Mouse (Mus musculus): Measurements from ENCODE around the gene Sec16a. TPM values are rescaled to one million over a fixed set of nuclear protein-coding genes. Genes with fewer than 3 reads are reported as not detected.

Sec16a gene
- polyA plus RNA-seq, 1 experiment from 2014 or later = 6.9 TPM

- Histone ChIP-seq H3K27me3 (no peaks in the 10 kb centered on the region), H3K4me2 (no peak overlapping the region), H3K27ac (0 out of 2 replicates have a peak overlapping the region, but pooled peaks have one; percentile 47), H3K9me3 (replicated peaks) (no peaks in the 10 kb centered on the region), H3K36me3 (peaks cover 15% of the 10 kb centered on the region), H3K4me3 (replicated peaks) (no peak overlapping the region), H3K9ac (no peak overlapping the region), H3K4me1 (replicated peaks) (peaks cover 80% of the 10 kb centered on the region)
- WGBS (ENCODE audit: insufficient replicate concordance) = 67% methylated on average over 10 of the region's 10 CpGs
- ATAC-seq (ENCODE audit: low read depth) = no peak
- no peak for DNase-seq
Observed at GRCm38 (mm10) chr2:26484169-26484568, 39.2 kb upstream of the Sec16a start.

- ATAC-seq (ENCODE audit: low read depth) (peak; percentile 37; the same call in 1 of the 2 replicates), DNase-seq (no peak)
- H3K9ac ChIP-seq = no peak overlapping the region
- H3K27ac ChIP-seq = peak overlapping the region; percentile 47
- 13% methylated on average over 13 of the region's 13 CpGs for WGBS (ENCODE audit: insufficient replicate concordance)
- H3K4me3 ChIP-seq (replicated peaks) = no peak overlapping the region
- H3K9me3 ChIP-seq (replicated peaks) = no peaks in the 10 kb centered on the region
- 0 out of 2 replicates have a peak overlapping the region, but pooled peaks have one; percentile 8 for H3K4me2 ChIP-seq
- peaks cover 72% of the 10 kb centered on the region for H3K4me1 ChIP-seq (replicated peaks)
- H3K36me3 ChIP-seq = peaks cover 20% of the 10 kb centered on the region
- H3K27me3 ChIP-seq = no peaks in the 10 kb centered on the region
Observed at GRCm38 (mm10) chr2:26483230-26483869, 38.3 kb upstream of the Sec16a start.

- peaks cover 67% of the 10 kb centered on the region for H3K4me1 ChIP-seq (replicated peaks)
- 0 out of 2 replicates have a peak, but pooled peaks have one; percentile 6 for ATAC-seq (ENCODE audit: low read depth)
- WGBS (ENCODE audit: insufficient replicate concordance) = 46% methylated on average over 3 of the region's 3 CpGs
- H3K36me3 ChIP-seq = peaks cover 24% of the 10 kb centered on the region
- no peaks in the 10 kb centered on the region for H3K9me3 ChIP-seq (replicated peaks)
- DNase-seq = no peak
- H3K4me2 ChIP-seq = no peak overlapping the region
- H3K4me3 ChIP-seq (replicated peaks) = no peak overlapping the region
- no peak overlapping the region for H3K9ac ChIP-seq
- no peaks in the 10 kb centered on the region for H3K27me3 ChIP-seq
- H3K27ac ChIP-seq = peak overlapping the region; percentile 47; the same call in 1 of the 2 replicates
Observed at GRCm38 (mm10) chr2:26482824-26483223, 37.8 kb upstream of the Sec16a start.

GRCm38 (mm10) chr2:26481724-26482495 lies 36.9 kb upstream of the Sec16a start:
- WGBS (ENCODE audit: insufficient replicate concordance) = 52% methylated on average over 10 of the region's 10 CpGs
- Histone ChIP-seq H3K4me1 (replicated peaks) (peaks cover 58% of the 10 kb centered on the region), H3K27ac (peak overlapping the region; percentile 36), H3K36me3 (peaks cover 33% of the 10 kb centered on the region), H3K4me3 (replicated peaks) (no peak overlapping the region), H3K27me3 (no peaks in the 10 kb centered on the region), H3K4me2 (peak overlapping the region; percentile 15; the same call in 1 of the 2 replicates), H3K9me3 (replicated peaks) (no peaks in the 10 kb centered on the region), H3K9ac (no peak overlapping the region)
- no peak for DNase-seq
- peak; percentile 58 for ATAC-seq (ENCODE audit: low read depth)

GRCm38 (mm10) chr2:26480911-26481310 lies 35.9 kb upstream of the Sec16a start:
- H3K4me2 ChIP-seq = no peak overlapping the region
- no peak overlapping the region for H3K27ac ChIP-seq
- H3K9me3 ChIP-seq (replicated peaks) = no peaks in the 10 kb centered on the region
- no peak overlapping the region for H3K4me3 ChIP-seq (replicated peaks)
- no peak for DNase-seq
- 77% methylated on average over 12 of the region's 12 CpGs for WGBS (ENCODE audit: insufficient replicate concordance)
- no peak overlapping the region for H3K9ac ChIP-seq
- peaks cover 48% of the 10 kb centered on the region for H3K4me1 ChIP-seq (replicated peaks)
- H3K27me3 ChIP-seq = no peaks in the 10 kb centered on the region
- no peak for ATAC-seq (ENCODE audit: low read depth)
- peaks cover 41% of the 10 kb centered on the region for H3K36me3 ChIP-seq

GRCm38 (mm10) chr2:26478685-26479205 lies 33.7 kb upstream of the Sec16a start:
- Histone ChIP-seq H3K4me2 (no peak overlapping the region), H3K9me3 (replicated peaks) (no peaks in the 10 kb centered on the region), H3K4me1 (replicated peaks) (peaks cover 33% of the 10 kb centered on the region), H3K9ac (no peak overlapping the region), H3K36me3 (peaks cover 46% of the 10 kb centered on the region), H3K27me3 (no peaks in the 10 kb centered on the region), H3K4me3 (replicated peaks) (no peak overlapping the region), H3K27ac (no peak overlapping the region)
- DNase-seq (no peak), ATAC-seq (ENCODE audit: low read depth) (no peak)
- 59% methylated on average over 2 of the region's 2 CpGs for WGBS (ENCODE audit: insufficient replicate concordance)

GRCm38 (mm10) chr2:26477911-26478310 lies 32.9 kb upstream of the Sec16a start:
- Histone ChIP-seq H3K27me3 (no peaks in the 10 kb centered on the region), H3K9me3 (replicated peaks) (no peaks in the 10 kb centered on the region), H3K9ac (no peak overlapping the region), H3K4me1 (replicated peaks) (peaks cover 25% of the 10 kb centered on the region), H3K27ac (no peak overlapping the region), H3K36me3 (peaks cover 53% of the 10 kb centered on the region), H3K4me2 (no peak overlapping the region), H3K4me3 (replicated peaks) (no peak overlapping the region)
- ATAC-seq (ENCODE audit: low read depth) (no peak), DNase-seq (no peak)
- WGBS (ENCODE audit: insufficient replicate concordance) = 77% methylated on average over 7 of the region's 7 CpGs

- Histone ChIP-seq H3K36me3 (peaks cover 65% of the 10 kb centered on the region), H3K27ac (peak overlapping the region; percentile 35; the same call in 1 of the 2 replicates), H3K27me3 (no peaks in the 10 kb centered on the region), H3K9ac (no peak overlapping the region), H3K9me3 (replicated peaks) (no peaks in the 10 kb centered on the region), H3K4me2 (no peak overlapping the region), H3K4me1 (replicated peaks) (peaks cover 9% of the 10 kb centered on the region; the same call in 1 of the 2 replicates), H3K4me3 (replicated peaks) (no peak overlapping the region)
- 51% methylated on average over 13 of the region's 13 CpGs for WGBS (ENCODE audit: insufficient replicate concordance)
- ATAC-seq (ENCODE audit: low read depth) (no peak), DNase-seq (no peak)
Observed at GRCm38 (mm10) chr2:26475505-26476430, 30.8 kb upstream of the Sec16a start.

- peaks cover 69% of the 10 kb centered on the region for H3K36me3 ChIP-seq
- no peak overlapping the region for H3K4me2 ChIP-seq
- no peak overlapping the region for H3K4me3 ChIP-seq (replicated peaks)
Observed at GRCm38 (mm10) chr2:26474789-26475504, 29.9 kb upstream of the Sec16a start.

More at GRCm38 (mm10) chr2:26474789-26475504, 29.9 kb upstream of the Sec16a start:
- 11% methylated on average over 9 of the region's 9 CpGs for WGBS (ENCODE audit: insufficient replicate concordance)
- Histone ChIP-seq H3K9ac (0 out of 2 replicates have a peak overlapping the region, but pooled peaks have one; percentile 6), H3K27ac (peak overlapping the region; percentile 35; the same call in 1 of the 2 replicates), H3K27me3 (no peaks in the 10 kb centered on the region), H3K4me1 (replicated peaks) (peaks cover 7% of the 10 kb centered on the region; the same call in 1 of the 2 replicates), H3K9me3 (replicated peaks) (no peaks in the 10 kb centered on the region)
- peak; percentile 37; the same call in 1 of the 2 replicates for ATAC-seq (ENCODE audit: low read depth)
- DNase-seq = no peak

Data from liver, embryonic 13.5 days (tissue).